Mouse (Mus musculus): Measurements from ENCODE around the gene Pink1. TPM values are rescaled to one million over a fixed set of nuclear protein-coding genes. Genes with fewer than 3 reads are reported as not detected.

Gene Pink1
- total and polyA plus RNA-seq, 2 experiments from 2014 or later: 159 to 330 TPM

DNA sequence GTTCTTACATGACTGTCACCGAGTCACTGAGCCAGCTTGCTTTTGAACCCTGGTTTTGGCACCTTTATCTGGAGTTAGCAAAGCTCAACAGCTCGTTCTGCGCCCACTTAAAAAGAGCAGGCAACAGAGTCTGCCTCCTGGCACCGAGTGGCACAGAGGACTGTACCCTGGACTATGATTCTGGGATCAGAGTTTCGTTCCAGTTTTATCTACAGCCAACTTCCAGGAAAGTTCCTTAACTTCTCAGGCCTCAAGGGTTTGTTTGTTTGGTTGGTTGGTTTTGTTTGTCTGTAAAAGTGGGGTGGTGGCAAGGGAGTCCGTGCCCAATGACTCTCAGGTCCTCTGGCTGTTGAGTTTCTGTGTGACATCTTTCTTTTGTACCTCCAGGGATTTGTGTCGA lies 22.6 kb upstream of the Pink1 start:
- H3K4me2 ChIP-seq (ENCODE audit: low read depth, low read length): no peak overlapping the region
- ATAC-seq (ENCODE audit: insufficient read depth, low read depth) (no peak), DNase-seq (ENCODE audit: low spot score) (no peak)
- no peaks in the 10 kb centered on the region for H3K27me3 ChIP-seq (ENCODE audit: control insufficient read depth, insufficient read depth, low read length)
- no peaks in the 10 kb centered on the region for H3K36me3 ChIP-seq (replicated peaks; ENCODE audit: control insufficient read depth, insufficient read depth, low read length)
- H3K4me1 ChIP-seq (ENCODE audit: control insufficient read depth, insufficient read depth): 0 out of 2 replicates have a peak, but pooled peaks cover 9% of the 10 kb centered on the region
- H3K4me3 ChIP-seq (ENCODE audit: low read depth, low read length): no peak overlapping the region
- TF ChIP-seq EP300 (IDR thresholded peaks at IDR 0.05; ENCODE audit: low read depth): no peak
- TF ChIP-seq CTCF (IDR thresholded peaks at IDR 0.05; ENCODE audit: low read depth): no peak
- WGBS: 66% methylated on average over 7 of the region's 7 CpGs
- 0 out of 2 replicates have a peak, but pooled peaks cover 2% of the 10 kb centered on the region for H3K9me3 ChIP-seq (replicated peaks; ENCODE audit: control insufficient read depth, low read length)
- no peak overlapping the region for H3K9ac ChIP-seq (replicated peaks; ENCODE audit: low read depth, low read length)
- H3K27ac ChIP-seq (ENCODE audit: low read depth): no peak overlapping the region

DNA sequence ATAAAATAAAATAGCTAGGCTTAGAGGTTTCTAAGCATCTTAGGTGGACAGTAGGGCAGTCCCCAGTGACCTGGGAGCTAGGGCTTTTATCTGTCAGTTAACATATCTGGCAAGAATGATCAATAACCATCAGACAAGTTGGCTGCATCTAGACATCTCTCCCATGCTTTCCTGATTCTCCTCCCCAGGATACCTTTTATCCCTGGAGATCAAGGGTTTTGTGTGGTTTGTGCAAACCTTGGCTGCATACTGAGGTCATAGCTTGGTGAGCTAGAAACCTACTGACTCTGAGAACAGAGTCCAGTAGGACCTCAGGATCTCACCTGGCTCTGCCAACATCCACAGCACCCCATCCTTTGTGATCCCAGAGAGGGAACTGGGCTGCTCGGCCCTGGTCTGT lies 21.2 kb upstream of the Pink1 start:
- no peaks in the 10 kb centered on the region for H3K27me3 ChIP-seq (ENCODE audit: control insufficient read depth, insufficient read depth, low read length)
- no peak overlapping the region for H3K4me2 ChIP-seq (ENCODE audit: low read depth, low read length)
- no peaks in the 10 kb centered on the region for H3K36me3 ChIP-seq (replicated peaks; ENCODE audit: control insufficient read depth, insufficient read depth, low read length)
- no peak overlapping the region for H3K4me3 ChIP-seq (ENCODE audit: low read depth, low read length)
- H3K9me3 ChIP-seq (replicated peaks; ENCODE audit: control insufficient read depth, low read length): 0 out of 2 replicates have a peak, but pooled peaks cover 2% of the 10 kb centered on the region
- WGBS: 69% methylated on average over 1 of the region's 1 CpGs
- peaks cover 16% of the 10 kb centered on the region; the same call in 1 of the 2 replicates for H3K4me1 ChIP-seq (ENCODE audit: control insufficient read depth, insufficient read depth)
- H3K27ac ChIP-seq (ENCODE audit: low read depth): no peak overlapping the region
- no peak overlapping the region for H3K9ac ChIP-seq (replicated peaks; ENCODE audit: low read depth, low read length)
- no peak for TF ChIP-seq CTCF (IDR thresholded peaks at IDR 0.05; ENCODE audit: low read depth)
- TF ChIP-seq EP300 (IDR thresholded peaks at IDR 0.05; ENCODE audit: low read depth): no peak
- no peak for ATAC-seq (ENCODE audit: insufficient read depth, low read depth)
- DNase-seq (ENCODE audit: low spot score): no peak

DNA sequence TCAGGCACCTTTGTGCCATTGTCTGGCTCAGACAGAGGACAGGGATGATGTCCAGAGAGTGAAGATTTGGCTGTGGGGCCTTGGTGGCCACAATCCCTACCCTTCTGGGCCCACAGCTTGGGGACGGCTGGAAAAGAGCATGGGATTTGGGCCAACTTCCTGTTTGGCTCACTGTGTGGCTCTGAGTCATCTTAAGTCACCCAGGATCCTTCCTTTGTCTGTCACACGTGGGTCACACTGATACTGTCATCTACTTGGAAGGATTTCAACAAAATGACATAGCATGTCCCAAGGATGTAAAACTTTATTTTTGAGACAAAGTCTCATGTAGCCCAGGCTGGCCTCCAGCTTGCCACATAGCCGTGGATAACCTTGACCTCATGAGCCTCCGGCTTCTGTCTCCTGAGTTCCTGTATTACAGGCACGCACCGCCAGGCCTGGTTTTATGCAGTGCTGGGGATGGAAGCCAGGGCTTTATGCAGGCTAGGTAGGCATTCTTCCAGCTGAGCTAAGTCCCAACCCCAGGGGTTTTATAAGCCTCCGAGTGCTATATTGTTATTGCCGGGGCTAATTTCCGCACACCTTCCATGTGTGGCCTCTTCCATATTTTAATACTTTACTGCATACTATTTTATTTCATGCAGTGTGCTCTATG lies 18.9 kb upstream of the Pink1 start:
- Histone ChIP-seq H3K27ac (ENCODE audit: low read depth) (no peak overlapping the region), H3K27me3 (ENCODE audit: control insufficient read depth, insufficient read depth, low read length) (no peaks in the 10 kb centered on the region), H3K9ac (replicated peaks; ENCODE audit: low read depth, low read length) (no peak overlapping the region), H3K4me1 (ENCODE audit: control insufficient read depth, insufficient read depth) (peaks cover 16% of the 10 kb centered on the region), H3K9me3 (replicated peaks; ENCODE audit: control insufficient read depth, low read length) (no peaks in the 10 kb centered on the region), H3K36me3 (replicated peaks; ENCODE audit: control insufficient read depth, insufficient read depth, low read length) (no peaks in the 10 kb centered on the region), H3K4me3 (ENCODE audit: low read depth, low read length) (no peak overlapping the region), H3K4me2 (ENCODE audit: low read depth, low read length) (no peak overlapping the region)
- TF ChIP-seq CTCF (IDR thresholded peaks at IDR 0.05; ENCODE audit: low read depth) (no peak), EP300 (IDR thresholded peaks at IDR 0.05; ENCODE audit: low read depth) (no peak)
- ATAC-seq (ENCODE audit: insufficient read depth, low read depth): peak; percentile 52
- 58% methylated on average over 9 of the region's 9 CpGs for WGBS
- peak; percentile 48 for DNase-seq (ENCODE audit: low spot score)

DNA sequence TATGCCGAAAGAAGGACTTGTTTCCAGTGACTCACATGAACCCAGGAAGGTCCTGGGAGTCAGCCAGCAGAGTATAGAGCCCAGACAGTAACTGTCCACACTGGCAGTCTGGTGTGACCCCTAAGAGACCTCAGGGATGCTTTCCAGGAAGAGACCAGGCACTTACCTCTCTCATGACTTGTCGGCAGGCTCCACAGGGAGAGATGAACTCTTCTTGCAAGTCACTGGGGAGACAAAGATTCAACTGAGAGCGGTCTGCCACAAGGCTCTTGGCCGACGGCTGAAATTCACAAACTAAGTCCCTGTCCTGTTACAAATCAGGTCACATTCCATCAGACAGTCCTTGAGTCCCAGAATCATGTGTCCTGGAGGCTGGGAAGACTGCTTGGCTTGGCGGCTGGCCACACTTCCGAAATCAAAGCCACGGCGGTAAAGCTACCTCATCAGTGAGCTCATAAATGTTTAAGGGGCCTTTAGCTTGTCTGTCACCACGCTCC lies 17.3 kb upstream of the Pink1 start:
- WGBS: 23% methylated on average over 10 of the region's 10 CpGs
- Histone ChIP-seq H3K4me1 (ENCODE audit: control insufficient read depth, insufficient read depth) (peaks cover 16% of the 10 kb centered on the region), H3K27ac (ENCODE audit: low read depth) (peak overlapping the region; percentile 28), H3K9ac (replicated peaks; ENCODE audit: low read depth, low read length) (no peak overlapping the region), H3K27me3 (ENCODE audit: control insufficient read depth, insufficient read depth, low read length) (no peaks in the 10 kb centered on the region), H3K4me3 (ENCODE audit: low read depth, low read length) (no peak overlapping the region), H3K9me3 (replicated peaks; ENCODE audit: control insufficient read depth, low read length) (no peaks in the 10 kb centered on the region), H3K36me3 (replicated peaks; ENCODE audit: control insufficient read depth, insufficient read depth, low read length) (no peaks in the 10 kb centered on the region), H3K4me2 (ENCODE audit: low read depth, low read length) (no peak overlapping the region)
- DNase-seq (ENCODE audit: low spot score): peak; percentile 36
- TF ChIP-seq CTCF (IDR thresholded peaks at IDR 0.05; ENCODE audit: low read depth): no peak
- no peak for TF ChIP-seq EP300 (IDR thresholded peaks at IDR 0.05; ENCODE audit: low read depth)
- peak; percentile 37; the same call in 1 of the 2 replicates for ATAC-seq (ENCODE audit: insufficient read depth, low read depth)

DNA sequence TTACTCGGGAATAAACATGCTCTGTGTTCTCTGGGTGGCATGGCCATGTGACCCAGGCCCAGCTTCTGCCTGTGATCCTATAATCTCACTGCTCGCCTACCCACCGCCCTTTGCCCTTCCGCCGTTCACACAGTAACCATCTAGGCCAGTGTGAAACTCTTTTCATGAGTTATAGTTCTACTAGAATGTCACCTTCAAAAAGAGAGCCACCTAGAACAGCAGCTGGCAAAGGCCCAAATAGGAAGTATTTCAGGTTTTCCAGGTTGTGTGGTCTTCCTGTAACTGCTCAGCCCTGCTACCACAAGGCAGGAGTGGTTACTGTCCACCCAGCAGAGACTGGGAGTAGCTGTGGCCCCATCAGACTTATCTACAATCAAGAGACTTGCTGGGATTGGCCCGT lies 16.7 kb upstream of the Pink1 start:
- no peak overlapping the region for H3K4me2 ChIP-seq (ENCODE audit: low read depth, low read length)
- no peak for ATAC-seq (ENCODE audit: insufficient read depth, low read depth)
- TF ChIP-seq CTCF (IDR thresholded peaks at IDR 0.05; ENCODE audit: low read depth) (no peak), EP300 (IDR thresholded peaks at IDR 0.05; ENCODE audit: low read depth) (no peak)
- no peak for DNase-seq (ENCODE audit: low spot score)
- no peaks in the 10 kb centered on the region for H3K36me3 ChIP-seq (replicated peaks; ENCODE audit: control insufficient read depth, insufficient read depth, low read length)
- no peaks in the 10 kb centered on the region for H3K9me3 ChIP-seq (replicated peaks; ENCODE audit: control insufficient read depth, low read length)
- H3K27me3 ChIP-seq (ENCODE audit: control insufficient read depth, insufficient read depth, low read length): no peaks in the 10 kb centered on the region
- H3K9ac ChIP-seq (replicated peaks; ENCODE audit: low read depth, low read length): no peak overlapping the region
- no peak overlapping the region for H3K4me3 ChIP-seq (ENCODE audit: low read depth, low read length)
- WGBS: 69% methylated on average over 6 of the region's 6 CpGs
- peak overlapping the region; percentile 28 for H3K27ac ChIP-seq (ENCODE audit: low read depth)
- H3K4me1 ChIP-seq (ENCODE audit: control insufficient read depth, insufficient read depth): peaks cover 16% of the 10 kb centered on the region

GRCm38 (mm10) chr4:138342048-138342447 lies 15.9 kb upstream of the Pink1 start:
- TF ChIP-seq EP300 (IDR thresholded peaks at IDR 0.05; ENCODE audit: low read depth) (no peak), CTCF (IDR thresholded peaks at IDR 0.05; ENCODE audit: low read depth) (no peak)
- no peak overlapping the region for H3K27ac ChIP-seq (ENCODE audit: low read depth)
- no peak for DNase-seq (ENCODE audit: low spot score)
- no peak overlapping the region for H3K4me3 ChIP-seq (ENCODE audit: low read depth, low read length)
- no peak overlapping the region for H3K9ac ChIP-seq (replicated peaks; ENCODE audit: low read depth, low read length)
- peaks cover 16% of the 10 kb centered on the region for H3K4me1 ChIP-seq (ENCODE audit: control insufficient read depth, insufficient read depth)
- H3K36me3 ChIP-seq (replicated peaks; ENCODE audit: control insufficient read depth, insufficient read depth, low read length): no peaks in the 10 kb centered on the region
- no peaks in the 10 kb centered on the region for H3K9me3 ChIP-seq (replicated peaks; ENCODE audit: control insufficient read depth, low read length)
- 79% methylated on average over 7 of the region's 7 CpGs for WGBS
- no peak overlapping the region for H3K4me2 ChIP-seq (ENCODE audit: low read depth, low read length)
- no peaks in the 10 kb centered on the region for H3K27me3 ChIP-seq (ENCODE audit: control insufficient read depth, insufficient read depth, low read length)
- no peak for ATAC-seq (ENCODE audit: insufficient read depth, low read depth)

Measured in heart, postnatal 0 days (tissue).